Mouse (Mus musculus) c-Kit-positive CD71-positive TER-119-positive erythroid progenitor cells, embryonic 14.5 days (primary cell): Measurements from ENCODE around the gene Adamts18.

ENCODE experiments used
- DNase-seq: peaks from one replicate; pipeline ENCODE4 v3.0.0-alpha.2; 2013; ENCODE audit warnings: low spot score

The Adamts18 gene

DNA sequence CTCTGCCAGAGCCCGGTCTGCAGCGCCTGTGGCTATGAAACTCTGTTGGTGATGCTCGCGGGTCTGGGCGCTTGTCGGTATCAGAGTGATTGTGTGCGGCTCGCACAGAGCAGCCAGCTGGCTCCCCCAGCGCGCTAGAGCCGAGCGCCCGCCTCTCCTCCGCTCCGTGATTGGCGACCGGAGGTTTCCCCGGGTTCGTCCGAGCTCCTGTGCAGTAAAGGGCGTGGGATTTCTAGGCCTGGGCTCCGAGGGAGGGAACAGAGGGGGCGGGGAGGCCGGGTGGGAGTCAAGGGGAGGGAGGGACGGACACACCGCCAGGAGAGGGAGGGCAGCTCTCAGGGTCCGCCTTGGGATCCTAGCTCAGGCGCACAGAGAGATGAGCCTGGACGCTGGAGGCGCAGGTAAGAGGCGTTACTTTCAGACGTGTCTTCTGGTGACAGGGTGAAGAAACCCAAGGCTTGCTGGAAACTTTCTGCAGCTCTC is at the start of gene Adamts18:
Adamts18 (minus strand) TSS at position 86 of the 483 bp plus-strand sequence.
- DNase-seq, result no peak

DNA sequence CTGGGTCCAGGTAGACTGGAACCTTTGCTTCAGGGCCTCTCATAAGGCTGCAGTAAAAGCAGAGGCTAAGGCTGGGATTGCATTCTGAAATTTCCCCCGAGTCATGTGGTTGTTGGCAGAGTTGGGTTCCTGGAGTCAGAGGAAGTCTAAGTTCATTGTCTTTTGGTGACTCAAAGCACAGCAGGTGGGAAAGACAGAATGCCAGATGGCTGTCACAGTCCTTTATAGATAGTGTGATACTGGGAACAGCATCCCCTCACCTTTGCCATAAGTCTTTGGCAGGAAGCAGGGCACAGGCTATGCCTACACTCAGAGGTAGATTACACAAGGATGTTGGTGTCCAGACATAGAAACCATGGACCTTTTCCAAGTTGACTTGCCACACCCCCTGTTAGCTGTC is 47.9 kb upstream of the Adamts18 start:
- DNase-seq, result no peak

DNA sequence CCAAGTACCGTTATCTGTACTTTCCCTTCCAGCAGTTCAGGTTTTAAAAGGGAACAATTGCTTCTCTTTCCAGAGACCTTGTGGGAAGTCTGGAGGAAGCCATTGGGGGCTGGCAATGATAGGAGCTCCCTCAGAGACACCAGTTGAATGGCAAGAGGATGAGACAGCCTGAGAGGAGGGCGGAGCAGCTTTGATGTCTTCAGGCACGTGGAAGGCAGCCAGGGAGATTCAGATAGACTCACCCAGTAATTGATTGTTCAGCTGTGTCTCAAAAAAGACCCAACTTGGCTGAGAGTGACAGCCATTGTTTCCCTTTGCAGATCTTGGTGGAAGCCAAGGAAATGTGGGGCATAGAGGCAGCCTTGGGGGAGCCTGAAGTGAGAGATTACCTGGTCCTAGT is 42.8 kb upstream of the Adamts18 start:
- no peak for DNase-seq

DNA sequence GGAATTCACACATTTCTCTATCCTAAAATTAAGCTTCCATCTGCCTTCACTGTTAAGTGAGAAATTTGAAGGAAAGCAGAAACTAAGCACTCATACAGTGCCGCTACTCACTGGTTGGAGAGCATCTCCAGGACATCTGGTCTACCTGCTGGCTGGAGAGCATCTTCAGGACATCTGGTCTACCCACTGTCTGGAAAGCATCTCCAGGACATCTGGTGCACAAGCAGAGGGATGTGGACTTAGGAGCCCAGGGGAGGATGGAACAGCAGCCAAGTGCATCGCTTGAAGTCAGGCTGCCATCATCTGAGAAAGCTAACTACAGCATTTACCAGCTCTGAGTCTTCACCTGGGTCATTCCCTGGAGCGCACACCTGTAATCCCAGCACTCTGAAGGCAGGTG is 38.0 kb upstream of the Adamts18 start:
- DNase-seq, result no peak

DNA sequence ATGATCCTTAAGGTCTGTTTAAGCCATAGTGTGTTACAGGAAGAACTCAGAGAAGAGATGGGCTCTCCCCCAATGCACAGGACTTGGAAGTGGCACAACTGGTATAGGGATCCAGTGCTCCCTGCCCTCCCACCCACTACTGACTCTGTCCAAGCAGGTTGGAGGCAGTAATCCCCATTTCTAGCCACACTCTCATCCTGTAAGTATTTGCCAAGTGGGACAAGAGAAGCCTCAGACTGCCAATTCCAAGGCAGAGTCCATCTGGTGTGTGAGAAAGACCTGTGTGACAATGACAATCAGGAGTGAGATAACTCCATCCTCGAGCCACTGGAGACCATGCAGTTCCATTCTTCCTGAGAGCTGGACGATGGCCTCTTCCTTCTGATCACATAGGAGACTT is 36.6 kb upstream of the Adamts18 start:
- DNase-seq, result no peak

DNA sequence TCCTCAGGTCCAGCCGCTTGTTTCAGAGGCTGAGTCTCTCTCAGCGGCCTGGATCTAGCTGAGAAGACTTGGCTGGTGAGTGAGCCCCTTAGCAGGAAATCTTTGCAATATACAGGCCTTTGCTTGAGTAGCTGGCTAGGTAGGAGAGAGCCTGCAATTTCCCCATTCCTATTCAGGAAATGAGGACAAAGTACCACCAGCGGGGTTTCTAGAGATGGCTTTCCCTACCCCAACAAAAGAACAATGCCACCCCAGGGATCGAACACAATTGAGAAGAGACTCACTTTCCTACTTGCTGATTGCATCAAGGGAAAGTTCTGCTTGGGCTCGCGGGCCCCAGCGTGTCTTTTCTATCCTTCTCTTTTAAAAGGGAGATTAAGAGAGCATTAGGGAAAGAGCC is 35.5 kb upstream of the Adamts18 start:
- DNase-seq, result no peak

DNA sequence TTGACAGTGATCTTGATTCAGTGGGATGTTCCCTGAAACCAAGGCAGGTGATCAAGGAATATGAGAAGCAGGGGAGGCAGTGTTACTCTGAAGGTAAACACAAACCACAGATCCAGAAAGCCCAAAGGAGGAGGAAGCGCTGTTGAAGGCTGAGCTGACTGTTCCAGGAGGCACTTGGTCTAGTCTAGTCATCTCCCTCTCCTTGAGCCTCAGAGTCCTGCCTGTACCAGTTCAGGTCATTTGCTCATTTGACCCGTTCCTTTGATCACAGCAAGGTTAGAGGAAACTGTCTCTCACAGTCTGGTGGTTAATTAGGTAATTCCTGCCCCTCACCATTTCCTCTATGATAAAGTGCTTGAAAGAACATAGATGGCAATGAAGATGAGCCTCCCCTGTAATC is 34.0 kb upstream of the Adamts18 start:
- no peak for DNase-seq

DNA sequence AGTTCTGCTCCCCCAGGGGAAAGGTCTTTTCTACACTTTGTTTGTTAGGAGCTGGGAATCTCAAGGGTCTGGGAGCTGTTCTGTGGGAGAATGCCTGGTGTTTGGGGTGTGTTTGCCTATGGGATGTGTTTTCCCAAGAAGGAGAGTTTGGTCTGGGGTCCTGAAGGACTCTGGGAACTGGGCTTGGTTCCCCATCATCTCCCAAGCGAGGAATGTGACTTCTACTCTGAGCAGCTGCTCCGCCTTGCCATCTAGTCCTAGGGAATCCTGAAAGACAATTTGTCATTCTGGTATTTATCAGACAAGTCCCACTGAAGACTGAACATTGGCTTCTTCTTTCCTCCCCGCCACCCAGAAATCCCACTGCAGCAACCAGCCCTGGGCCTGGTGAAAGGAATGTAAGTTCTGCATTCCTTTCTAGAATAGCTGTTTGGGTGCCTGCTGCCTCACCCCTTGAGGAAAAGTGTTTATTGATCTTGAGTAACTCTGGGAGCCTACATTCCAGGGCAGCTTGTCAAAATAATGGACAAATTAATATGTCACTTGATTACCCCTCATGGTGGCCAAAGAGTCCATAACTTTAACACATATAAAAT is 30.0 kb upstream of the Adamts18 start:
- no peak for DNase-seq

DNA sequence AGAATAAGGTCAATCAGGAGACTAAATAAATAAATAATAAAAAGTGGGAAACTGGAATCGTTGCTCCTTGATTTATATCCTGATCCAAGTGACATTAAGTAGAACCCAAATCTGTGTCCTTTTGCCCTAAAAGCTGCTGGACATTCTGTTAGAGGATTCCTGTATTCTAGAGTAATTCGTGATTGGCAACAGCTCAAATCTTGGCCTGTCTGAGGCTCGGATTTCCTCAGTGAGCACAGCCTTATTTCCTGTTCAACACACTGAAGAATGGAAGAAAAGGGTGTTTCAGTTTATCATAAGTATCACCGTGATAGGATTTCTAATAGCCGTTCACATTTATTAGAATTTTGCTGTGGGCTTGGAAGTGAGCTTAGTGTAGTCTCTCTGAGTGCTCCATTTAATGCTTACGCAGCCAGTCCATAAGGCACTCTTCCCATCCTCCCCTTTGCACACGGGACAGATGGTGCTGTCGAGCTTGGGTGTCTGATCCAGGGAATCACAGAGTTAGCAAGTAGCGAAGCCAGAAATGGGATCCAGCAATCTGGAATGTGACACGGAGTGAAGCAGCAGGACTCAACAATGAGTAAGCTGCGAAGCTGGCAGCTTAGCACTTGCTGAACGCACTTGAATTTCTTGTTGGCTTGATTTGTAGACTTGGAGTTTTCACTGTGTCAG is 25.0 kb upstream of the Adamts18 start:
- no peak for DNase-seq

DNA sequence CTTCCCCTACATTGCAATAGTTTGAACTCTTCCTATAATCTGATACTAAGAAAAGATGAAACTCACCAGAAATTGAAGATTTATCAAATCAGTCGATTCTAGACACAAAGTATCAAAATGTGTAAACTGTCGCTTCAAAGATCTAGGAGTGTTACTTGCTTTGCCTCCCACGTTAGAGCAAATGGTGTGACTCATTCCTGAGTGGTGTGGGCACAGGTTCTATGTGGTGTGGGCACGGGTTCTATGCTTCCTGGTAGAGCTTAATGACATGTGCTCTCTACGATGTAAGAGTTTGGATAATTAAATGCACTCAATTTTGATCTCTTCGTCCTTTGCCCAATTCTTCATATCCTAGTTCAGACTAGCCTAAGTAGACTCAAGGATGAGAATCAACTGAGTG is 23.9 kb upstream of the Adamts18 start:
- DNase-seq, result no peak

DNA sequence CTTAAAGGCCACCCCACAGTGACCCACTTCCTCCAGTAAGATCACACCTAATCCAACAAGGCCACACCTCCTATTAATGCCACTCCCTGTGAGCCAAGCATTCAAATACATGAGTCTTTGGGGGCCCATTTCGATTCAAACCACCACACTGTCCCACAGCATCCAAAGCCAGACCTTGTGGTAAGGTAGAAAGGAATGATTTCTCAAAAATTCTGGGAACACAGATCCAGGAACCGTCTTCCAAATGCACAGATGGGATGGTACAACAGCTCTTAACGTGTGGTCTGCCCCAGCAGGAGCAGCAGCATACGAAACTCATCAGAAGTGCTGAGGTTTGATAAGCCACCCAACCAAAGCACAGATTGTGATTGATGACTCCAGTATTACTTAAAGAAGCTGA is 18.0 kb upstream of the Adamts18 start:
- DNase-seq, result no peak

DNA sequence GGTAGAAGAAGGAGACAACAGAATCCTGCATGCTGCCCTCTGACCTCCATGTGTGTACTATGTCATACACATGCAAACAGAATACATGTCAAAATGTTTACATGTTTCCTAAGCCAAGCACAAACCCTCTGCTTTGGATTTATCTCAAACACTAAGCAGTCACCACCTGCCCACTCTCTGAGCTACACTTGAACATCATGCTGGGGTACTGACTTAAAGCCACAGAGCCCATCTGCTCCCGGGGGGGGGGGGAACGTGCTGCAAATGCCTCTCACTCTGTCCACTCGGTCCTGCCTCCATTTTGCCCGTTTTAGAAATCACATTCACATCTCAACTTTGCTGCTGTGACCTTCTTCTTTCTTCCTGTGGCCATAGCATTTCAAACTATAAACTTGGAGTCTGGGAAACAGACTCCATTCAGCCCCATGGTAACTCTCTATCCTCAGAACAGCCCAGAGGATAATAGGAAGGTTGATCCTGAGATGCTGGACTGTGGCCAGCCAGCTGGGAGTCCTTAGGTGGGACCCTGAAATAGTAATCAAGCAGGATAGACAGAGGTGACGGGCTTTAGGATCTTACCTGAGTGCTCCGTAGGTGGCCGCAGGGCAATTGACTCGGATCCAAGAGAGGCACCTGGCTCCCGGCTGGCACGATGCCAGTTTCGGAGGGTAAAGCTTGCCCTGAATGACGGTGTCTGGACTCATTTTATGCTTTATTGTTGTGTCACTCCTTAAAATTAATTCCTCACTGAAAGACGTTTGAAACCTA is 17.0 kb upstream of the Adamts18 start:
- DNase-seq, result no peak

DNA sequence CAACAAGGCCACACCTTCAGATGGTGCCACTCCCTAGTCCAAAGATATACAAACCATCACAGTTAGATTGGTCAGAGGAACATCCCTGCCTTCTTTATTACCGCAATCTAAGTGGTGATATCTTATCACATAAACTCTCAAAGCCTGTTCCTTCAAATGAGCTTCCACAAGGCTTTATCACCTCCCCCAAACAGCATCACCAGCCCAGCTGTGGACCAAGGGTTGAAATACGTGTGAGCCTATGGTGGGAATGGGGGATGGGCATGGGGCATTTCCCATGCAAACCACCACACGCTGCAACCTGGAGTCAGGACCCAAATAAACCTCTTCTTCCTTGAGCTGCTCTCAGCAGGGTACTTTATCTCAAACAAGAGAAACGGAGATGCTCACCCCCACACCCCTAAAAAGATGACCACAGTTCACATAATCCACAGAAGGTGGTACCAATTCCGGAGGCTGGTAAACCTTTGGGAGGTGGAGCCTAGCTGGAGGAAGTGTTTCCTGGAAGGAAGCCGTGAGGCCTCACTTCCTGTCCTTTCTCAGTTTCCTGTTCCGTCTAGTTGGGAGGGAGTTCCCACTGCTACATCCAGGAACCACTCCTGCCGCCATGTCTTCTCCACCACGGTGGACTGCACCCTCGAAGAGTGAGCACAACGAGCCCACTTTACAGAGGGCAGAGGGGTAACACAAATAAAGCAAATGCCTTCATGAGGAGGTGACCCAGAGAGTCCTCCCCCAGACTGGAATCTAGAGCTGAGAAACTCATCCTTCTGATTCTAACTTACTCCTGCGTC is 11.5 kb upstream of the Adamts18 start:
- no peak for DNase-seq

DNA sequence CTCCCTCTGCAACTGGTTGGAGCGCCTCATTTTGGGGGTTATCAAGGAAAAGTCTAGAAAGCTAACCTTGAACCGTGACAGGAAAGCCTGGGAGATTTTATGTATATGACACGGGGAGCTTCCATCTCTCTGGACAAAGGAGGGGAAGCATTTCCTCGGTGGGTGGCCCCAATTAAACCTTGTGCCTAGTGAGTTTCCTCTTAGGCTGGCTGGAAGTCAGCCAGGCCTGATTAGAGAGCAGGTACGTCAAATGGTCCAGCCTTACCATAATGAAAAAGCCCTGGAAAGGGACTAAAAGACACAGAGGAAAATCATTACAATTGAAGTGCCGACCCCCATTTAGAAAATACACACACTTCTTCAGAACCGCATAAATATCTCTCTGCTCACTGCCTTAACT is 10.3 kb upstream of the Adamts18 start:
- DNase-seq, result no peak

DNA sequence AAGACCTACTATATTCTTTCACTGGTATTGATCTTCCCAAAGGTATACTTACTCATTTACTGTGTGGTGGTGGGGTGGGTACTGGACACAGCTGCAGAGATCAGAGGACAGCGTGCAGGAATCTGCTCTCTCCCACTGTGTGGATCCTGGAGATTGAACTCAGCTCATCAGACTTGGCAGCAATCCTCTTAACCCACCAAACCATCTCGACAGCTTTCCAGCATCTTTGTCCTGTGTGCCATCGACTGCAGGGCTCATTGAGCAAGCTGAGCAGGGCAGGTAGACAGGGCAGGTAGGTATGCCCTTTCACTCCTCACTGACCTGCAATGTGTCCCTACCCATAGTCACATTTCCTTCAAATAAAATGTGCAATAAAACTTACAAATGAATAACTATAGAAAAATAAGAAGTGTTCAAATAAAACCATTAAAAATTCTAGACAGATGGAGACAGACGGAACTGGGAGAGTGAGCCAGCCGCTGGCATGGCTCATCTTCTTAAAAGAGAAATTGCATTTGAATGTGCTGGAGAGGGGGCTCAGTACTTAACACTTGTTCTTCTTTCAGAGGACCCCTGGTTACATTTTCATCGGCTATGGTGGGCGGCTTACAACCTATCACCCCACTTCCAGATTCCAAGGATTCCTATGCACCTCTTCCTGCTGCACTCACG is 6.2 kb upstream of the Adamts18 start:
- no peak for DNase-seq

DNA sequence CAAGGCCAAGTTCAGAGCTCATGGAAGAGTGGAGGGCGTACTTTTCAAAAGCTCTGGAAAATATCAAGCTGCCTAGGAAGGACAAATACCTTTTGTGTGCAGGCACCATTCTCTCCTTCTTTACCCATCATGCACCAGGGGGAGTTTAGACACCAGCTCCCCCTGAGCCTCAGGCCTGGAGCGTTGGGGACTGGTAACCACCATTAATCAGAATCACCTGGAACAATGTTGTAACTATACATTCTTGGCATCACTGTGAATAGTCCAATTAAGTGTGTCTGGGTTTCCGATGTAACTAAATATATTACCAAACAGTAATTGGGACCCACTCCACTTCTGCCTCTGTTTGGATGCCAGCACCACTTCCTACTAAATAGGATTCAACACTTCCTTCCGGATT is 5.2 kb upstream of the Adamts18 start:
- no peak for DNase-seq

DNA sequence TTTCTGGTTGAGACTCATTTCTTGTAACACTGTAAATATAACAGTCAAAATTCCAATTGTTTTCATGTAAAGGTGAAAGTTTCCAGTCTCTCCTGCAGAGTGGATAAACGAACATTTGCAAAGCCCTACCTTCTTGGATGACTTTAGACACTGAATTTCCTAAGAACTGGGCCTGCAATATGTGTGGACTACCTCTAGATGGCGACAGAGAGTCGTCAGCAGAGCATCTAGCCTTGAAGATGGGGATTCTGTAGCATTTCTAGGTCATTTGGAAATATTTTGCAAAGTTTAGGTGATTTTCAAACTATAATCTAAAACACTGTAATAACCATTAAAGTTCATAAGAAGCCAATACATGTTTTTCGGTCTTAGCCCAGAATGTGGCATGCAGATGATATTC is 3.1 kb upstream of the Adamts18 start:
- DNase-seq, result peak; percentile 8

DNA sequence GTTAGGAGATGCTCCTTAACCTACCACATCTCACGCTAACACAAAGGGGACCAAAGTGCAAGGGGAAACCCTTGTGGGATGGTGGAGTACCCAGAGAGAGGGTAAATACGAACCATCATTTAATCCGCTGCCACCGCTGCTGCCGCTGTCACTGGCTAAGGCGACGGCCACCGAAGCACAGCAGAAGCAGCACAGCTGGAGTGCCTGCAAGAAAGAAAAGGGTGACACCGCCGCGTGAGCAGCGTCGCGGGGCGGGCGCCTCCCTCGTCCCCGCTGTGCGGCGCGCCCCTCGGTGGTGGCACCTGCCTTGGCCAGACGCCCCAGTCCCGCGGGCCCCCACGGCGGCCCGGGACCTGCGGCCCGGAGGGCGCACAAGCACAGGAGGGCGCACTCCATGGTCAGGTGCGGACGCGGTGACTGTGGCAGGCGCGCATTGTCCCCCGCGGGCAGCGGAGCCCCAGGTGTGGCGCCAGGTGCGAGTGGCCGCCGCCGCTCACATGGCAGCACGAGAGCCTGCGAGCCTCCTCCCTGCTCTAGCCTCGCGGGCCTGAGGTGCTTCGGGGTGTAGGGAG is 371 bp downstream of the Adamts18 start:
- no peak for DNase-seq

DNA sequence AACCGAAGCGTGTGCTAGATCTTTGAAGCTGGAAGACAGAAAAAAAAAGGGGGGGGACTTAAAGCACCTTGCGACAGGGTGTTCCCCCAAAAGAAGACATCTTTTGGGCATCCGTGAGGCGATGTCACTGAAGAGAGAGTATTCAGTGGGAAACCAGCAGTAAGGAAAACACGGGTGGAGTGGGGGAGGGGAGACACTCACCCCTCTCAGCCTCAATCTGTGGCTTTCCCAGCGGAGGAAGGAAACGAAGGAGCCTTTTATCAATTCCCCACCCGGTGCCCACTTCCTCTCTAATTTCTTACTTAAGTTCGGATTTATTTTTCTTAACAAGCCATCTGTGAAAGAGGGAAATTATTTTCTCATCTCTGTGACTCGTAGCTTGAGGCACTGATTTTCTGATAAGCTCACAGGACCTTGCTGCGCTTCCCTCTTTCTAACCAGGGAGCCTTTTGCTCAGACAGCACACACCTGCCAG is 895 bp downstream of the Adamts18 start:
- no peak for DNase-seq

DNA sequence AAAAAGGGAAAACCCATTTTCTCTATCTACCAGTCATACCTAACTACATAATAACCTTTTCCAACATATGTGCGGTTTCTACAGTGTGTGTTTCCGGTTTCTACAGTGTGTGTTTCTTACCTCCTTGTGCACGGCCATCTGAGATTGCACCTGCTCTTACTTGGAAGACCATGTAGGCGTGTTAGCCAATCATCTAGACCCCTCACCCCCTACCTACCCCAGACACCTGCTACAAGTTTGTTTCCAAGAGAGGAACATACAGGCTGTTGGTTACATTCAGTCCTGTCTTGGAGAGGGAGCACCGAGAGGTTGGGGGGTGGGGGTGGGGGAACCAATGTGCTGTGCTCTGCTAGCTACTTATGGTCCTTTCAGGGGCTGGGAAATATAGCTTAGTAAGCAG is 1.9 kb downstream of the Adamts18 start:
- no peak for DNase-seq

DNA sequence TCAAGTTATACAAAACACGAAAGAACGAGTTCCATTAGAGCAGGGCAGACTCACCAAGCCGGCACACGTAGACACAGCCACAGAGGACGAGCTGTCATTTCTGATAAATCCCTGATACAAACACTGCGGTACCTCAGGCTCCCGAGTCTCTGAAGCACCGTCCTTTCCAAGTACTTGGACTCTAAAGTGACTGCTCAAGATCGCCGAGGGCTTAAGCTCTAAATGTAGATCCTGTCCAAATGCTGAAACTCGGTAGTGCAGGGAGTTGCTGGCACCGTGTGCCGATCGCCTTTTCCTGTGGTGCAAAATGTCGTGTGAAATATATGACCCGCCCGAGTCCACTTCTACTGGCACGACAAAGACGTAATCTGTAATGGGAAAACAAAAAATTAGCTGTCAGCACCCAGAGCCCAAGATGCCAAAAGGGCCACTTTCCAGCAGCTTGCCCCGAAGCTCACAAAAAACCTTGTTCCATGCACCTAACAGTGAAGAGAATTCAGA is 3.7 kb downstream of the Adamts18 start:
- no peak for DNase-seq
